Mouse (Mus musculus): ENCODE data around the gene Atp6v0e. TPM values are rescaled to one million over a fixed set of nuclear protein-coding genes. Genes with fewer than 3 reads are reported as not detected.

The Atp6v0e gene
- total RNA-seq, 2 experiments from 2014 or later, result 39.2 to 44.6 TPM

GRCm38 (mm10) chr17:26690236-26690635, 27.2 kb downstream of the Atp6v0e start:
- intact Hi-C loops (cut with DNase I), result no loop called here
- no peak; the same call in 1 of the 2 replicates for TF ChIP-seq CTCF (IDR thresholded peaks at IDR 0.05)
- Histone ChIP-seq H3K27ac (peak overlapping the region; percentile 84), H3K4me3 (no peak overlapping the region)
- DNase-seq (ENCODE audit: extremely low spot score in 1 of 2, low spot score in 2 of 2), result no peak

DNA sequence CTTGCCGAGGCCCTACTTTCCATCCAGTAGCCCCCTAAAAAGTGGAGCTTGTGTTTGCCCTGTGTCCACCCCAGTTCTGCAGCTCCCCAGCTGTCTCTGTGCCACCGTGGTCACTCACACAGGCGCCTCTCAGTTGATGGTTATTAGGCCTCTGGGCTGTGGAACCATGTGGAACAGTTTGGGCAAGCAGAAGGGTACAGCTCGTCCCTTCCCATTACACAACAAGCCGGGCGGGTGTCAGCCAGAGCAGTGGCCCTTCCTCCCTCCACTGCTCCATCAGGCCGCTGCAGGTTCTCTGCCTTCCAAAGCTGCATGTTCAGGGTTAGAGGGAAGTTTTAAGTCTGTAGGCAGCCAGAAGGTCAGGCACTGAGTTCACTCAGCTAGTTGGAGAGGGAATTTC, 28.1 kb downstream of the Atp6v0e start:
- intact Hi-C loops (cut with DNase I), result no loop called here
- DNase-seq (ENCODE audit: extremely low spot score in 1 of 2, low spot score in 2 of 2), result no peak
- Histone ChIP-seq H3K27ac (peak overlapping the region; percentile 62), H3K4me3 (no peak overlapping the region)
- no peak for TF ChIP-seq CTCF (IDR thresholded peaks at IDR 0.05)

DNA sequence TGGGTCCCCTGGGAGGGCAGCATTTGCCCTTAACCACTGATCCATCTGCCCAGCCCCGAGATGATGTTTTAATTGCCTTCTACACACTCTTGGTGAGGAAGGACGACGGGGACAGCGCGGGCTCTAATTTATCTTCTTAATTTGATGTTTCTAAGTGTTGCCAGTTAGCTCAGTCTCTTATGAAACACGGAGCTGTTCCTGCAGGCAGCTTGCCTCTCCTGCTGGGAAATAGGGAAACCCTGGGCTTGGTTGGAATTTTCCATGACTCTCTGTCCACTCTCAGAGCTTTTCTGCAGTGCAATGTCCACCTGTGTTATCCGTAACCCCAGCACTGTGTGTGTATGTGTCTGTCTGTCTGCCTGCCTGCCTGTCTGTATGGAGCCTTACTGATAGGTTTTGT, 30.4 kb downstream of the Atp6v0e start:
- no peak for DNase-seq (ENCODE audit: extremely low spot score in 1 of 2, low spot score in 2 of 2)
- H3K4me3 ChIP-seq, result peak overlapping the region; percentile 4; the same call in 1 of the 2 replicates
- peak overlapping the region; percentile 94 for H3K27ac ChIP-seq
- TF ChIP-seq CTCF (IDR thresholded peaks at IDR 0.05), result no peak
- intact Hi-C loops (cut with DNase I), result no loop called here

- no peak for TF ChIP-seq CTCF (IDR thresholded peaks at IDR 0.05)
- intact Hi-C loops (cut with DNase I), result no loop called here
- Histone ChIP-seq H3K4me3 (no peak overlapping the region), H3K27ac (peak overlapping the region; percentile 94)
- DNase-seq (ENCODE audit: extremely low spot score in 1 of 2, low spot score in 2 of 2), result no peak
Observed at GRCm38 (mm10) chr17:26694171-26694570, 31.1 kb downstream of the Atp6v0e start.

GRCm38 (mm10) chr17:26695193-26695592, 32.2 kb downstream of the Atp6v0e start:
- DNase-seq (ENCODE audit: extremely low spot score in 1 of 2, low spot score in 2 of 2), result no peak
- Histone ChIP-seq H3K27ac (no peak overlapping the region; the same call in 1 of the 2 replicates), H3K4me3 (no peak overlapping the region)
- TF ChIP-seq CTCF (IDR thresholded peaks at IDR 0.05), result no peak
- intact Hi-C loops (cut with DNase I), result no loop called here

GRCm38 (mm10) chr17:26698846-26699245, 35.8 kb downstream of the Atp6v0e start:
- DNase-seq (ENCODE audit: extremely low spot score in 1 of 2, low spot score in 2 of 2), result no peak
- intact Hi-C loops (cut with DNase I), result no loop called here
- no peak overlapping the region for H3K4me3 ChIP-seq
- TF ChIP-seq CTCF (IDR thresholded peaks at IDR 0.05), result peak; percentile 45
- H3K27ac ChIP-seq, result no peak overlapping the region

DNA sequence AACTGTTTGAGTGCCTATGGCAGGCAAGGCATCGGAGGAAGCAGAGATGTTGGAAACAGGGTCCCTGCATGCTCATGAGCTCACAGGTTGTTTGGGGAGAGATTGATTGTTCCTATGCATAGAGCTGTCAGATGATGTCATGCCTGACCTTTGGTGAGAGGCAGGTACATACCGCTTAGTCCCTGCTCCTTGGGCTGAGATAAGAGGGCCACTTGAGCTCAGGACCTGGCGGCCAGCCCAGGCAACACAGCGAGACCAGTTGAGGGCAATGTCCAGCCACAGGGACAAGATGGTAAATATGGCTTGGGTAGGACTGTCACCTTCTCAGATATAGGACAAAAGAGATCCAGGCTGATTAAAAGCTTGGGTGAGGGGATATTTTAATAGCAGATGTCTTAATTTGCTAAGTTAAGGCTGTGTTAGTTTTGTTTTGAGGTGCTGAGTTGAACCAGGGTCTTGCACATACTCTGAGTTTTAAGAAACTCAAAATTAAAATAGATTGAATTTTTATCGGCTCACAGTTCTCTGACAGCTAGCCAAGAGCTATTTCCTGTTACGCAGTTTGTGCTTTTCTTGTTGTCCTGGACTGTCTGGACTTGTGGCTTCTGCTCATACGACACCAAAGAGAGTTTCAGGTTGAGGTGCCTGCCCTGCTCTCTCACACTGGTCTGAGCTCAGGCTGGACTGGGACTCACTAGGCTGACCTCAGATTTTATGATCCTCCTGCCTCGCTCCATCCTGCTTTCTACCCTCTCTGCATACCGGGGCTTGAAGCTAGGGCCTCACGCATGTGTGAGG, 37.0 kb downstream of the Atp6v0e start:
- Histone ChIP-seq H3K27ac (peak overlapping the region; percentile 30), H3K4me3 (no peak overlapping the region)
- no peak for TF ChIP-seq CTCF (IDR thresholded peaks at IDR 0.05)
- intact Hi-C loops (cut with DNase I), result no loop called here
- no peak for DNase-seq (ENCODE audit: extremely low spot score in 1 of 2, low spot score in 2 of 2)

- no peak for TF ChIP-seq CTCF (IDR thresholded peaks at IDR 0.05)
- intact Hi-C loops (cut with DNase I), result no loop called here
- H3K27ac ChIP-seq, result peak overlapping the region; percentile 37; the same call in 1 of the 2 replicates
- H3K4me3 ChIP-seq, result no peak overlapping the region
- no peak for DNase-seq (ENCODE audit: extremely low spot score in 1 of 2, low spot score in 2 of 2)
Observed at GRCm38 (mm10) chr17:26701565-26701964, 38.5 kb downstream of the Atp6v0e start.

- DNase-seq (ENCODE audit: extremely low spot score in 1 of 2, low spot score in 2 of 2), result no peak
- Histone ChIP-seq H3K4me3 (no peak overlapping the region), H3K27ac (no peak overlapping the region)
- TF ChIP-seq CTCF (IDR thresholded peaks at IDR 0.05), result no peak
- intact Hi-C loops (cut with DNase I), result no loop called here
Observed at GRCm38 (mm10) chr17:26702621-26703020, 39.6 kb downstream of the Atp6v0e start.

- intact Hi-C loops (cut with DNase I), result no loop called here
- TF ChIP-seq CTCF (IDR thresholded peaks at IDR 0.05), result no peak
- no peak for DNase-seq (ENCODE audit: extremely low spot score in 1 of 2, low spot score in 2 of 2)
- H3K27ac ChIP-seq, result no peak overlapping the region
- no peak overlapping the region for H3K4me3 ChIP-seq
Observed at GRCm38 (mm10) chr17:26703671-26704070, 40.6 kb downstream of the Atp6v0e start.

DNA sequence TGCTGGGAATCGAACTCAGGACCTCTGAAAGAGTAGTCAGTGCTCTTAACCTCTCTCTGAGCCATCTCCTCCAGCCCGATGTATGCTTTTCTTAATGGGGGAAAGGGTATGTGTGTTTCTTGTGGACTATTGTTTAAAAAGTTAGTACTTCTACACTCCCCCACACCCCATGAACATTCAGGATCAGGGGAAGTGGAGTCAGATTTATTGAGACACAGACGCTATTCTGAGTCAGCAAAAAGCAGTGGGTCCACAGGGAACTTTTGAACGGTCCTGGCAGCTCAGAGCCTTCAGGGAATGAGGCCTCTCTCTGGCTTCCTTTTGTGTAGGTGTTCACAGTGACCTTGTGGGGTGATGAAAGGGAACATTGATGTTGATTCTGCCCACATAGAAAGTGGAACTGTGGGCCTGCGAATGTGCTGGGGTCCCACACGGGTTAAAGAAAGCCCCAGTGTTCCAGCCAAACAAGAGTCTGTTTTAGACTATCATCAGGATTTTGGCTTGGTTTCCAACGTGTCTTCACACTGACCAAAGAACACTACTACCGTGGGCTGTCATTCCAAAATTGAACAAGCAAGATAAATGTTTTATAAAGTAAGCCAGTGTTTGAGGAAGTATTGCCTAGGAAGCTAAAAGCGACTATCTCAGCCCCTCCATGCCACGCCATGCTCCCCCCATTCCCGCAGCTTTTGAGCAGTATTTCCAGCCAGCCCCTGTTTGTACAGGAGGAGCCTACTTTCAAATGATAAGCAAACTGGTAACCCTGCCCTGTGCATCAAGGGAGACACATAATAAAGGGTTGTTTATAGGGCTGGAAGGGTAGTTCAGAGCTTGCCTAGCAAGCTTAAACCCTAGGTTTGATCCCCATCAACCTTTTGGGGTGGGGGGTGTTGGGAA, 42.7 kb downstream of the Atp6v0e start:
- no peak overlapping the region for H3K27ac ChIP-seq
- no peak for TF ChIP-seq CTCF (IDR thresholded peaks at IDR 0.05)
- DNase-seq (ENCODE audit: extremely low spot score in 1 of 2, low spot score in 2 of 2), result no peak

GRCm38 (mm10) chr17:26707066-26707465, 44.0 kb downstream of the Atp6v0e start:
- intact Hi-C loops (cut with DNase I), result no loop called here
- no peak overlapping the region for H3K4me3 ChIP-seq
- DNase-seq (ENCODE audit: extremely low spot score in 1 of 2, low spot score in 2 of 2), result no peak
- H3K27ac ChIP-seq, result no peak overlapping the region
- no peak for TF ChIP-seq CTCF (IDR thresholded peaks at IDR 0.05)

More for the DNA sequence above, 42.7 kb downstream of the Atp6v0e start:
- intact Hi-C loops (cut with DNase I), result no loop called here
- no peak overlapping the region for H3K4me3 ChIP-seq
